Mouse (Mus musculus) neural tube, embryonic 15.5 days (tissue): Measurements from ENCODE around the gene Eif3j1. TPM values are rescaled to one million over a fixed set of nuclear protein-coding genes. Genes with fewer than 3 reads are reported as not detected.
"Not testable (repeated sequence)": the region's sequence is repeated elsewhere in the genome, so short reads cannot be mapped to it uniquely, and the experiment has no call there.

ENCODE experiments used
- ATAC-seq: fragments of 200-750 bp; cut with Nextera tagmentation; 2 replicates; pipeline ENCODE4 v1.8.0; 2017; ENCODE audit warnings: mild to moderate bottlenecking, moderate TSS enrichment, moderate library complexity; ENCODE audit not compliant: low FRiP score
- H3K27ac ChIP-seq: fragments of 300-500 bp; sonication (generic); replicated peaks from 2 replicates; pipeline ENCODE4 v1.5.1; 2015; ENCODE audit warnings: mild to moderate bottlenecking, inconsistent platforms
- H3K27me3 ChIP-seq: fragments of 300-500 bp; sonication (generic); replicated peaks from 2 replicates; pipeline ENCODE4 v1.6.1; 2015; ENCODE audit warnings: inconsistent platforms
- H3K36me3 ChIP-seq: fragments of 300-500 bp; sonication (generic); 2 replicates; pipeline ENCODE4 v1.6.1; 2015; ENCODE audit warnings: inconsistent platforms
- H3K4me1 ChIP-seq: fragments of 300-500 bp; sonication (generic); 2 replicates; pipeline ENCODE4 v1.6.1; 2015; ENCODE audit warnings: inconsistent platforms
- H3K4me2 ChIP-seq: fragments of 300-500 bp; sonication (generic); 2 replicates; pipeline ENCODE4 v1.6.1; 2015; ENCODE audit warnings: inconsistent platforms, mild to moderate bottlenecking, moderate library complexity
- H3K4me3 ChIP-seq: fragments of 300-500 bp; sonication (generic); replicated peaks from 2 replicates; pipeline ENCODE4 v1.5.1; 2015; ENCODE audit warnings: mild to moderate bottlenecking, inconsistent platforms
- H3K9ac ChIP-seq: fragments of 300-500 bp; sonication (generic); replicated peaks from 2 replicates; pipeline ENCODE4 v1.6.1; 2015; ENCODE audit warnings: mild to moderate bottlenecking, inconsistent platforms
- H3K9me3 ChIP-seq: fragments of 300-500 bp; sonication (generic); replicated peaks from 2 replicates; pipeline ENCODE4 v1.6.1; 2016; ENCODE audit warnings: inconsistent platforms
- WGBS: fragments of 180-500 bp; shearing (Covaris S2); methylation state at CpG from one replicate; pipeline ENCODE4 v1.1.7; 2015; ENCODE audit warnings: mixed read lengths; 5-methylcytosine and 5-hydroxymethylcytosine counted together
- polyA plus RNA-seq: library from polyadenylated mRNA; unstranded; fragments of >200 nt; fragmentation: Nextera tagmentation; extraction: Ambion mirVana; gene quantifications from 2 replicates; pipeline ENCODE4 v1.2.1, GENCODE M21; 2015

The Eif3j1 gene
- polyA plus RNA-seq, 1 experiment from 2014 or later: 11.1 TPM

DNA sequence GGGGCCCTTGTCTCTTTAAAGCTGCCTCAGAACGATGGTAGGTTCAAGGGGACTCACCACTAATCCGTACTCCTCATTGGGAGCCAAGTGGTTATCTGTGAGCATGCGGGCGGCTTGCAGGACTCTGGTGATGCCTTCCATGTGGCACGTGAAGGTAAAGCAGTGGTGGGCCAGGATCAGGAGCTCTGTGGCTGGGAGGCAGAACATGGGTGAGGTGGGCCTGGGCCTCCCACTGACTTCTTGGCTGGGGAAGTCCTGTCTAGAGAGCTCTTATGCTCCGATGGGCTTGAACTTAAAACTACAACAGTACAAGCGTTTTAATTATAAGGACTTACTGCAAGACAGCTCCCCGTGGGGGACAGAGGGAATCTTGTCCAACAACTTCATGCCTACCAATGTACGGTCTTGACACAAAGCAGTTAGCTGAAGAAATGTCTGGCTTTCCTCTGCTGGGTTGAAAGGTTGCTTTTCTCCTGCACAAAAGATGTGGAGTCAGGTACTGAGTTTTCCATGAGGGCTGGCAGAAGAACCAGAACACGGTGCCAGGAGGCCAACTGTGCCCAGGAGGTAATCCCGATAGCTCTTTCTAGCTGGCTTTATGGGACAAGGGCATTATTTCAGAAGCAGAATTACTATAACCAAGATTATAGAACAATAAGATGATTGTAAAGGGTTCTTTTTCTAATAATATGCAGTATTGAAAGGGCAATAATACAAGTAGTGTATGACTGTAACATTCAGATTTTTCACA is 31.2 kb downstream of the Eif3j1 start:
- Histone ChIP-seq H3K4me3 (no peak overlapping the region), H3K9me3 (no peaks in the 10 kb centered on the region), H3K36me3 (peaks cover 41% of the 10 kb centered on the region), H3K27ac (no peak overlapping the region), H3K4me1 (no peaks in the 10 kb centered on the region), H3K27me3 (no peaks in the 10 kb centered on the region), H3K9ac (no peak overlapping the region), H3K4me2 (no peak overlapping the region)
- WGBS: 94% methylated on average over 11 of the region's 11 CpGs
- ATAC-seq: no peak

DNA sequence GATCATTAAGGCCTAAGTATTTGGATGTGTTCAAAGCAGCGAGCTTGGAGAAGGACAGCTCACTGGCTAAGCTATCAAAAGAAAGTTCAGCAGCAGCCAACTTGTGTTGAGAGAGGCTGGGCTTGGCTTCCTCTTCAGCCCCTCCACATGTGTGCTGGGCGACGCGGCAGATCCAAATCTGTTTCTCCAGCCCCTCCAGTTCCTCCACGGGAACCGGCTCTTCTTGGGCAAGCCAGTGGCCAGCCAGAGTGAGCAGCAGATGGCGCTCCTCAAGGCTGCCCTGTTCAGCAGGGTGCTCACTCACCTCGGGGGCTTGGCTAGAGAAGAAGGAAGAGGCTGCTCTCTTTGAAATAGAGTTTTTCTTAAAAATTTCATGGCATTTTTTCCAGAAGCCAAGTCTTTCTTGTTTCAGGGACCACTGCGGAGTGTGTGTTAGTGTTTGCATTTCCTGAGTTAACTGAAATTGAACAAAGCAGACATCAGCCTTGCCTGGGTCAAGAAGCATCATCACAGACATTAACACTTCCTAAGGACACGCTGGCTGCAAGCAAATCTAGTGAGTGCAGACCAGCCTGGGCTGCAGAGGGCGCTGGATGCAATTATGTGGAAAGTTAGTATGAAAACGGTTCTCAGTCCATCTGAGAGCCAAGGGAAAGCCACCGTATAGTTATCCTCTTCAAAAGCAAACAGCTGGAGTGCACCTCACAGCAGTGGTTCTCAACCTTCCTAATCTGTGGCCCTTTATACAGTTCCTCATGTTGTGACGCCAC is 37.0 kb downstream of the Eif3j1 start:
- Histone ChIP-seq H3K4me3 (no peak overlapping the region), H3K36me3 (peaks cover 40% of the 10 kb centered on the region), H3K9ac (no peak overlapping the region), H3K9me3 (no peaks in the 10 kb centered on the region), H3K4me2 (no peak overlapping the region), H3K27me3 (no peaks in the 10 kb centered on the region), H3K4me1 (no peaks in the 10 kb centered on the region), H3K27ac (no peak overlapping the region)
- 54% methylated on average over 14 of the region's 14 CpGs for WGBS
- ATAC-seq: no peak

DNA sequence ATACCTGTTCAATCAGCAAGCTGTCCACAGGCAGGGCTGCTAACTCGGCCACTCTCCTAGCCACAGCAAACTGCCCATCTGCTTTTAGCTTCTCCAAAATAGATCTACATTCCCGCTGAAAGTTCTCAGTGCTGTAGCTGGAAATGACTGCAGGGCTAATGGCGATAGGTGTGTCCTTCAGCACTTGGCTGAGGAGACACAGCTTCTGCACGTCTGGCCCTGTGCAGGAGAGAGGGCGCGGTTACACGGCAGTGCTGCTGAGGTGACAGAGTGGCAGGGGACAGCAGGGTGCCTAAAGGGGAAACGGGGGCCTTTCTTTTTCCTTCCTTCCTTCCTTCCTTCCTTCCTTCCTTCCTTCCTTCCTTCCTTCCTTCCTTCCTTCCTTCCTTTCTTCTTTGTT is 37.9 kb downstream of the Eif3j1 start:
- H3K27ac ChIP-seq: no peak overlapping the region
- H3K4me2 ChIP-seq: no peak overlapping the region
- no peaks in the 10 kb centered on the region for H3K9me3 ChIP-seq
- H3K9ac ChIP-seq: no peak overlapping the region
- no peak for ATAC-seq
- no peak overlapping the region for H3K4me3 ChIP-seq
- no peaks in the 10 kb centered on the region for H3K27me3 ChIP-seq
- no peaks in the 10 kb centered on the region for H3K4me1 ChIP-seq
- 84% methylated on average over 8 of the region's 8 CpGs for WGBS
- peaks cover 47% of the 10 kb centered on the region for H3K36me3 ChIP-seq

DNA sequence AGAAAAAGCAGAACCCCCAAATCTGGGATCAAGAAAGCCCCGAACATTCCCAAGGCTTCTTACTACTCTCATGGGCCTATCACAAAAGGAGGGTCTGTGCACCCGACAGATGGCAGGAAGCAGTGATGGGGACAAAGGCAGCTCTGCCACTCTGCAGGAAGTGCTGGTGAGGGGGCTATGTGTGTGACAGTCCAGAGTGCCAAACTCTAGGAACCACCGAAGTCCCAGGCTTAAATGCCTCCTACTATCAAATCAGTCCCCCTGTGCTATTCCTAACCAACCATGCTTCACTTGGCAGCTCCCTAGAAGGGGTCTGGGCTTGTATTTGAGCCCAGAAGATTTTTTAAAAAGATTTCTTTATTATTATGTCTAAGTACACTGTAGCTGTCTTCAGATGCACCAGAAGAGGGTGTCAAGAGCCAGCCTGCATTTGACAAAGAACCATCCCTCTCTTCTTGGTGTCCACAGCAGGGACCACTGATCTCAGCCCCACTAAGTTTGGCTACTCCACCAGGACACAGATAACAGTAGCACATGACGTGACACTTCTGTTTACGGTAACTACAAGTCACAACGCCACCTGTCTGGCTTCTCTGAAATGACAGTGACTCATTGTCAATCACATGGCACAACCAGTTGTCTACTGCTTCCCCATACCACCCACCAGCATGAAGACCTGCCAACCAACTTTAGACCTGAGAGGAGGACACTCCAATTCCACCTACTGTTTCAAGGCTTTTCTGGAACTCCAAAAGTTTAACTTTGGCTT is 41.0 kb downstream of the Eif3j1 start:
- no peak for ATAC-seq
- no peak overlapping the region for H3K27ac ChIP-seq
- no peak overlapping the region for H3K4me3 ChIP-seq
- no peak overlapping the region for H3K9ac ChIP-seq
- no peaks in the 10 kb centered on the region for H3K27me3 ChIP-seq
- peaks cover 52% of the 10 kb centered on the region for H3K36me3 ChIP-seq
- H3K4me1 ChIP-seq: no peaks in the 10 kb centered on the region
- H3K4me2 ChIP-seq: no peak overlapping the region
- no peaks in the 10 kb centered on the region for H3K9me3 ChIP-seq
- 91% methylated on average over 6 of the region's 6 CpGs for WGBS

DNA sequence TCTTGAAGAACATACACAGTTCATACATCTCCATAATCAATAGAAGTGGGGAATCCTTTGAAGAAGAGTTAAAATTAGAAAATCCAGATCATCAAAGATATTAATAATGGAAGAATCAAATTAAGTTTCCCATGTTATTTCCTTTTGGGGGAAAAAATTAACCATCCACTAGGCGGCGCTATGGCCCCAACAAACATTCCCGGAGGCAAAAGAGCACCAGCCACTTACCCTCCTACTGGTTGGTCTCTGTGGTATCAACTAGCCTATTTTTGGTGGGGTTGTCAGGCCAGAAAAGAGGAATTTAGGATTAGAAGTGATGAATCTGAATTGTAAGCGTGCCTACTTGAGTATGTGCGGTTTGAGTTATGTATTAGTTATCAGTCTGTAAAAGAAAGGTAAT is 41.6 kb downstream of the Eif3j1 start:
- H3K9ac ChIP-seq: no peak overlapping the region
- ATAC-seq: no peak
- H3K4me2 ChIP-seq: no peak overlapping the region
- no peaks in the 10 kb centered on the region for H3K27me3 ChIP-seq
- H3K27ac ChIP-seq: no peak overlapping the region
- WGBS: 39% methylated on average over 5 of the region's 5 CpGs
- H3K9me3 ChIP-seq: no peaks in the 10 kb centered on the region
- H3K4me3 ChIP-seq: no peak overlapping the region
- peaks cover 51% of the 10 kb centered on the region for H3K36me3 ChIP-seq
- H3K4me1 ChIP-seq: no peaks in the 10 kb centered on the region

DNA sequence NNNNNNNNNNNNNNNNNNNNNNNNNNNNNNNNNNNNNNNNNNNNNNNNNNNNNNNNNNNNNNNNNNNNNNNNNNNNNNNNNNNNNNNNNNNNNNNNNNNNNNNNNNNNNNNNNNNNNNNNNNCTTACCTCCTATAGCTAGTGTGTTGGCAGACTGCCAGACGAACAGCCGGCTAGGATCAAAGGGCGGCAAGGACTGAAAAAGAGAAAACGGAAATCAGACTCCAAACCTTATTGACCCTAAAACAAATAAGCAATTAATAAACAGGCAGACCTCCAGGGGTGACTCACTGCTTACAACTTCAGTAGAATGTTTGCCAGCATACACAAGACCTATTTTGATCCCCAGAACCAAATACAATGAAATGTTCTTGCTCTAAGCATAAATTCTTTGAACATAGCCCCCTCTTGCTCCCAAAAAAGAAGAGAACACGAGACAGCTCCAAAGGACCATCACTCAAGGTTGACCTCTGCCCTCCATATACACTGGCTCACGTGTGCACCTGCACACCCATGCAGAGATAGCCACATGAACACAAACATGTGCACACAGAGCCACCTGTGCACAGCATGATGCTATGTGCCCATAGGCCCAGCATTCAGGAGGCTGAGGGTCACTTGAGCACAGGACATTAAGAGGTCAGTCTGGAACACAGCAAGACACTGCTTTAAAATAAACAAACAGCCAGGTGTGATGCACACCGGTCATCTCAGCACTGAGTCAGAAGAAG is 53.5 kb downstream of the Eif3j1 start:
- no peak overlapping the region for H3K4me2 ChIP-seq
- H3K27ac ChIP-seq: no peak overlapping the region
- 46% methylated on average over 7 of the region's 7 CpGs for WGBS
- no peak overlapping the region for H3K9ac ChIP-seq
- H3K9me3 ChIP-seq: no peaks in the 10 kb centered on the region
- no peak for ATAC-seq
- H3K4me1 ChIP-seq: no peaks in the 10 kb centered on the region
- peaks cover 75% of the 10 kb centered on the region for H3K36me3 ChIP-seq
- H3K27me3 ChIP-seq: no peaks in the 10 kb centered on the region
- H3K4me3 ChIP-seq: no peak overlapping the region

DNA sequence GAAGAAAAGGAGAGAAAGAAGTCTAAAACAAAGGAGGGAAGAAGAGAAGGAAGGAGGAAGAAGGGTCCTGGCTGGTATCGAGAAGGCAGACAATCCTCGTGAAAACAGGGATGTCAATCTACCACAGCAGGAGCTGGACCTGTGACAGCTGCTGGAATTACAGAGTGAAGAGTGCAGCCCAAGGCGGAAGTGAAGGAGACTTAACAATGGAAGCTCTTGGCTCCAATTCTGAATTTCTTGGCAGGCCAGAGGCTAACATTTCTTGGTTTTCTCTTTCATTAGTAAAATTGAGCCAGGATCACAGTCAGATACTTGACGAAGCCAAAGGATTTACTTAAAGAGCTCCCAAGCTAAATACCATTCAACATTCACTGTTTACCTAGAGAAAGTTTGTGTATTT is 58.1 kb downstream of the Eif3j1 start:
- Histone ChIP-seq H3K9ac (no peak overlapping the region), H3K27me3 (no peaks in the 10 kb centered on the region), H3K4me2 (no peak overlapping the region), H3K4me1 (no peaks in the 10 kb centered on the region), H3K4me3 (no peak overlapping the region), H3K27ac (no peak overlapping the region), H3K9me3 (no peaks in the 10 kb centered on the region), H3K36me3 (peaks cover 77% of the 10 kb centered on the region)
- no peak for ATAC-seq
- WGBS: 72% methylated on average over 4 of the region's 4 CpGs

DNA sequence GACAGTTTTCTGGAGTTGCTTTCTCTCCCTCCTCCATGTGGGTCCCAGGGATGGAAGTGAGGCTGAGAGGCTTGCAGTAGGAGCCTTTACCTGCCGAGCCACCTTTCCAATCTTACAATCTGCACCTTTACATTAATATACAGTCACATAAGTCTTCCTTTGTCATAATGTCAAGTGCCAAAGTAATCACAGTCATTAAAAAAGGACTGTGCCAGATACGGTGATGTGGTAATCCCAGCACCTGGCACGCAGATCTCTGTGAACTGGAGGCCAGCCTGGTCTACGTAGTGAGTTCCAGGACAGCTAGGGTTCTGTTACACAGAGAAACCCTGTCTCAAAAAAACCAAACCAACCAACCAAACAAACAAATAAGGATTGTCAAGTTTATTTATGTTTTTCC is 65.5 kb downstream of the Eif3j1 start:
- no peak overlapping the region for H3K27ac ChIP-seq
- H3K4me1 ChIP-seq: no peaks in the 10 kb centered on the region
- H3K9me3 ChIP-seq: no peaks in the 10 kb centered on the region
- 91% methylated on average over 4 of the region's 4 CpGs for WGBS
- peaks cover 86% of the 10 kb centered on the region for H3K36me3 ChIP-seq
- no peak overlapping the region for H3K4me3 ChIP-seq
- no peaks in the 10 kb centered on the region for H3K27me3 ChIP-seq
- no peak overlapping the region for H3K4me2 ChIP-seq
- ATAC-seq: no peak
- H3K9ac ChIP-seq: no peak overlapping the region

DNA sequence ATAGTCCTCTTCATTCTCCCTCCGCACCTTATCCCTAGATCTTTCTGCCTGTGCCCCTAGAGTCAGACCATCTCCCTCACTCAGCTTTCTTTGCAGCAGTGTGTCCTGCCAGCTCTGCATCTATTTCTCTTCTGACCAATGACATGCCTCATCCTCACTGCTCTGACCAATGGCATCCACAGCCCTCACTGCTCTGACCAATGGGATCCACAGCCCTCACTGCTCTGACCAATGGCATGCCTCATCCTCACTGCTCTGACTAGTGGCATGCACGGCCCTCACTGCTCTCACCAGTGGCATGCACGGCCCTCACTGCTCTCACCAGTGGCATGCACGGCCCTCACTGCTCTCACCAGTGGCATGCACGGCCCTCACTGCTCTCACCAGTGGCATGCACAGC is 69.3 kb downstream of the Eif3j1 start:
- H3K36me3 ChIP-seq: peaks cover 86% of the 10 kb centered on the region
- ATAC-seq, H3K27me3 ChIP-seq, H3K4me1 ChIP-seq, H3K4me3 ChIP-seq, H3K9ac ChIP-seq, H3K27ac ChIP-seq, H3K4me2 ChIP-seq, H3K9me3 ChIP-seq: not testable (repeated sequence)
- 87% methylated on average over 5 of the region's 5 CpGs for WGBS

DNA sequence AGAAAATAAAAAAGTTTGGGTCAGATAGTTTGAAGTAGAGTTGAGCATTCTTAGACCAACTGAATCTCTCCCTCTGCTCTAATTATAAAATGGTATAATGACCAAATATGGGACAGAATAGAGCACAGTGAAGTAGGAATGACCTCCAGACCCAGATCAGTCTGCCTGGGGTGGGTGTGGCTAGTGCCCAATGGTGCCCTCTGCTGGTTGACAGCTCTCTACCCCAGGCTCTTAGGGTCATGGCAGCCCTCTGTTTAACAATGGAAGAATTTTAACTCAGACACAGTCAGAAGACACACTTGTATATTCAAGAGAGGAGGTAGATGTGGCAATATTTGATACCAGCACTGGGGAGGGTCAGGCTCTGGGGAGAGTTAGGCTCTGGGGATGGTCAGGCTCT is 73.7 kb downstream of the Eif3j1 start:
- H3K4me2 ChIP-seq: no peak overlapping the region
- no peak overlapping the region for H3K27ac ChIP-seq
- no peak overlapping the region for H3K9ac ChIP-seq
- no peak for ATAC-seq
- H3K27me3 ChIP-seq: no peaks in the 10 kb centered on the region
- H3K4me1 ChIP-seq: no peaks in the 10 kb centered on the region
- peaks cover 58% of the 10 kb centered on the region for H3K36me3 ChIP-seq
- H3K9me3 ChIP-seq: no peaks in the 10 kb centered on the region
- no peak overlapping the region for H3K4me3 ChIP-seq
